Mouse (Mus musculus): ENCODE results near the gene Tmem234. TPM values are rescaled to one million over a fixed set of nuclear protein-coding genes. Genes with fewer than 3 reads are reported as not detected.

Tmem234 gene
- total RNA-seq, 1 experiment: 172 TPM

- no peak overlapping the region for H3K9ac ChIP-seq (ENCODE audit: insufficient read depth, low read depth, low read length, poor library complexity, severe bottlenecking)
- DNase-seq (ENCODE audit: low read depth, low spot score): no peak
- in situ Hi-C loops (cut with MboI; ENCODE audit: low sequenced_read_pairs in 2 of 2, unreplicated experiment in 2 of 2): no loop called here
- TF ChIP-seq ZC3H11A (IDR thresholded peaks at IDR 0.05; ENCODE audit: borderline replicate concordance, low read depth, low read length): no peak
- TF ChIP-seq CHD2 (IDR thresholded peaks at IDR 0.05; ENCODE audit: low read depth, low read length): no peak
- no peak for TF ChIP-seq MAFK (IDR thresholded peaks at IDR 0.05; ENCODE audit: insufficient read depth, low read depth, low read length)
- TF ChIP-seq HCFC1 (IDR thresholded peaks at IDR 0.05; ENCODE audit: borderline replicate concordance, insufficient read depth, low read length): no peak
- no peak for TF ChIP-seq ZNF384 (IDR thresholded peaks at IDR 0.05; ENCODE audit: low read depth, low read length)
- H3K4me3 ChIP-seq (ENCODE audit: insufficient read depth in 1 of 2, low read depth in 1 of 2, low read length in 2 of 2, poor library complexity in 1 of 2, severe bottlenecking in 1 of 2): no peak overlapping the region
- H3K27ac ChIP-seq (ENCODE audit: insufficient read depth, low read depth, low read length, poor library complexity, severe bottlenecking): no peak overlapping the region
- no peaks in the 10 kb centered on the region for H3K9me3 ChIP-seq (ENCODE audit: control insufficient read depth, insufficient read depth, low read depth, low read length)
- H3K4me1 ChIP-seq (ENCODE audit: control insufficient read depth in 2 of 2, insufficient read depth in 2 of 2, low read length in 2 of 2, poor library complexity in 1 of 2): peaks cover 0 to 7% of the 10 kb centered on the region in 2 experiments; a peak in 1 of 4 replicates
- H3K36me3 ChIP-seq (ENCODE audit: control insufficient read depth, insufficient read depth, low read length, poor library complexity, severe bottlenecking): peaks cover 42% of the 10 kb centered on the region
These were observed 25.6 kb downstream of the Tmem234 start for GRCm38 (mm10) chr4:129626035-129626434.

GRCm38 (mm10) chr4:129630944-129631343 is 30.5 kb downstream of the Tmem234 start:
- no peak for TF ChIP-seq ZNF384 (IDR thresholded peaks at IDR 0.05; ENCODE audit: low read depth, low read length)
- H3K9ac ChIP-seq (ENCODE audit: insufficient read depth, low read depth, low read length, poor library complexity, severe bottlenecking): no peak overlapping the region
- H3K9me3 ChIP-seq (ENCODE audit: control insufficient read depth, insufficient read depth, low read depth, low read length): no peaks in the 10 kb centered on the region
- in situ Hi-C loops (cut with MboI; ENCODE audit: low sequenced_read_pairs in 2 of 2, unreplicated experiment in 2 of 2): no loop called here
- H3K36me3 ChIP-seq (ENCODE audit: control insufficient read depth, insufficient read depth, low read length, poor library complexity, severe bottlenecking): peaks cover 76% of the 10 kb centered on the region
- no peak overlapping the region for H3K4me3 ChIP-seq (ENCODE audit: insufficient read depth in 1 of 2, low read depth in 1 of 2, low read length in 2 of 2, poor library complexity in 1 of 2, severe bottlenecking in 1 of 2)
- H3K4me1 ChIP-seq (ENCODE audit: control insufficient read depth in 2 of 2, insufficient read depth in 2 of 2, low read length in 2 of 2, poor library complexity in 1 of 2): no peaks in the 10 kb centered on the region
- no peak overlapping the region for H3K27ac ChIP-seq (ENCODE audit: insufficient read depth, low read depth, low read length, poor library complexity, severe bottlenecking)
- DNase-seq (ENCODE audit: low read depth, low spot score): no peak

- no peak overlapping the region for H3K9ac ChIP-seq (ENCODE audit: insufficient read depth, low read depth, low read length, poor library complexity, severe bottlenecking)
- no peaks in the 10 kb centered on the region for H3K4me1 ChIP-seq (ENCODE audit: control insufficient read depth in 2 of 2, insufficient read depth in 2 of 2, low read length in 2 of 2, poor library complexity in 1 of 2)
- no peak overlapping the region for H3K27ac ChIP-seq (ENCODE audit: insufficient read depth, low read depth, low read length, poor library complexity, severe bottlenecking)
- no peaks in the 10 kb centered on the region for H3K9me3 ChIP-seq (ENCODE audit: control insufficient read depth, insufficient read depth, low read depth, low read length)
- no peak overlapping the region for H3K4me3 ChIP-seq (ENCODE audit: insufficient read depth in 1 of 2, low read depth in 1 of 2, low read length in 2 of 2, poor library complexity in 1 of 2, severe bottlenecking in 1 of 2)
- no peak for DNase-seq (ENCODE audit: low read depth, low spot score)
- TF ChIP-seq HCFC1 (IDR thresholded peaks at IDR 0.05; ENCODE audit: borderline replicate concordance, insufficient read depth, low read length): no peak
- no peak for TF ChIP-seq CHD2 (IDR thresholded peaks at IDR 0.05; ENCODE audit: low read depth, low read length)
- no peak for TF ChIP-seq MAFK (IDR thresholded peaks at IDR 0.05; ENCODE audit: insufficient read depth, low read depth, low read length)
- TF ChIP-seq ZNF384 (IDR thresholded peaks at IDR 0.05; ENCODE audit: low read depth, low read length): no peak
- no peak for TF ChIP-seq ZC3H11A (IDR thresholded peaks at IDR 0.05; ENCODE audit: borderline replicate concordance, low read depth, low read length)
- in situ Hi-C loops (cut with MboI; ENCODE audit: low sequenced_read_pairs in 2 of 2, unreplicated experiment in 2 of 2): no loop called here
- H3K36me3 ChIP-seq (ENCODE audit: control insufficient read depth, insufficient read depth, low read length, poor library complexity, severe bottlenecking): peaks cover 74% of the 10 kb centered on the region
These were observed 31.4 kb downstream of the Tmem234 start for GRCm38 (mm10) chr4:129631867-129632266.

- Histone ChIP-seq H3K4me1 (ENCODE audit: control insufficient read depth in 2 of 2, insufficient read depth in 2 of 2, low read length in 2 of 2, poor library complexity in 1 of 2) (no peaks in the 10 kb centered on the region), H3K27ac (ENCODE audit: insufficient read depth, low read depth, low read length, poor library complexity, severe bottlenecking) (no peak overlapping the region), H3K4me3 (ENCODE audit: insufficient read depth in 1 of 2, low read depth in 1 of 2, low read length in 2 of 2, poor library complexity in 1 of 2, severe bottlenecking in 1 of 2) (no peak overlapping the region), H3K9me3 (ENCODE audit: control insufficient read depth, insufficient read depth, low read depth, low read length) (no peaks in the 10 kb centered on the region), H3K36me3 (ENCODE audit: control insufficient read depth, insufficient read depth, low read length, poor library complexity, severe bottlenecking) (peaks cover 71% of the 10 kb centered on the region), H3K9ac (ENCODE audit: insufficient read depth, low read depth, low read length, poor library complexity, severe bottlenecking) (0 out of 2 replicates have a peak overlapping the region, but pooled peaks have one; percentile 7)
- in situ Hi-C loops (cut with MboI; ENCODE audit: low sequenced_read_pairs in 2 of 2, unreplicated experiment in 2 of 2): no loop called here
- DNase-seq (ENCODE audit: low read depth, low spot score): no peak
- TF ChIP-seq MAFK (IDR thresholded peaks at IDR 0.05; ENCODE audit: insufficient read depth, low read depth, low read length): no peak
- no peak for TF ChIP-seq ZNF384 (IDR thresholded peaks at IDR 0.05; ENCODE audit: low read depth, low read length)
- TF ChIP-seq HCFC1 (IDR thresholded peaks at IDR 0.05; ENCODE audit: borderline replicate concordance, insufficient read depth, low read length): no peak
- TF ChIP-seq ZC3H11A (IDR thresholded peaks at IDR 0.05; ENCODE audit: borderline replicate concordance, low read depth, low read length): no peak
- no peak for TF ChIP-seq CHD2 (IDR thresholded peaks at IDR 0.05; ENCODE audit: low read depth, low read length)
These were observed 33.4 kb downstream of the Tmem234 start for GRCm38 (mm10) chr4:129633852-129634251.

- peak overlapping the region; percentile 8; the same call in 1 of the 2 replicates for H3K9ac ChIP-seq (ENCODE audit: insufficient read depth, low read depth, low read length, poor library complexity, severe bottlenecking)
- peaks cover 32% of the 10 kb centered on the region for H3K36me3 ChIP-seq (ENCODE audit: control insufficient read depth, insufficient read depth, low read length, poor library complexity, severe bottlenecking)
- no peaks in the 10 kb centered on the region; a peak in 2 of 4 replicates for H3K4me1 ChIP-seq (ENCODE audit: control insufficient read depth in 2 of 2, insufficient read depth in 2 of 2, low read length in 2 of 2, poor library complexity in 1 of 2)
- TF ChIP-seq CHD2 (IDR thresholded peaks at IDR 0.05; ENCODE audit: low read depth, low read length) (no peak), ZNF384 (IDR thresholded peaks at IDR 0.05; ENCODE audit: low read depth, low read length) (no peak), ZC3H11A (IDR thresholded peaks at IDR 0.05; ENCODE audit: borderline replicate concordance, low read depth, low read length) (no peak), MAFK (IDR thresholded peaks at IDR 0.05; ENCODE audit: insufficient read depth, low read depth, low read length) (no peak), HCFC1 (IDR thresholded peaks at IDR 0.05; ENCODE audit: borderline replicate concordance, insufficient read depth, low read length) (no peak)
- H3K9me3 ChIP-seq (ENCODE audit: control insufficient read depth, insufficient read depth, low read depth, low read length): no peaks in the 10 kb centered on the region
- H3K4me3 ChIP-seq (ENCODE audit: insufficient read depth in 1 of 2, low read depth in 1 of 2, low read length in 2 of 2, poor library complexity in 1 of 2, severe bottlenecking in 1 of 2): no peak overlapping the region
- DNase-seq (ENCODE audit: low read depth, low spot score): no peak
- no peak overlapping the region for H3K27ac ChIP-seq (ENCODE audit: insufficient read depth, low read depth, low read length, poor library complexity, severe bottlenecking)
- in situ Hi-C loops (cut with MboI; ENCODE audit: low sequenced_read_pairs in 2 of 2, unreplicated experiment in 2 of 2): no loop called here
These were observed 38.8 kb downstream of the Tmem234 start for GRCm38 (mm10) chr4:129639221-129639620.

All from ES-E14 (cell line).